Mouse (Mus musculus): ENCODE results near the gene Ptpn14. TPM values are rescaled to one million over a fixed set of nuclear protein-coding genes. Genes with fewer than 3 reads are reported as not detected.
A peak's percentile ranks its signal among the peaks of the same experiment; 100 is the strongest.

Ptpn14 gene
- polyA plus RNA-seq, 1 experiment from 2014 or later, result 1.3 TPM

DNA sequence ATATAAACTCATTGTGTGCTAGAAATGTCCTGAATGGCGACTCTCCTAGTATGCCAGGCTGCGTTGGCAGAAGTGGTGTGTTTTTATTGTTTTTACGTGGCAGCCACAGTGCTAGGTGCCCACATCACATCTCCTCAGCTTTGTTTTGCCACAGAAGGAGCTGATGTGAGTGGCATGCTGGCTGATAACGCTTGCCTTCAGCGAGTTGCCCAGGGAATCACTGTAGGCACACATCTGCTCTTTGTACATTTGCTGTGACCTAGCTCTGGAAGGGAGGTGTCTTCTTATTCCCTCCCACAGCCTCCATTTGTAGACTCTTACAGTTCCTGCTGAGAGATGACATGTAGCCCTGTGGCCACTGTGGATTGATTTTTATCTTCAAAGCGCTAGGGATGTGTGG lies 24.2 kb downstream of the Ptpn14 start:
- ATAC-seq, result no peak
- WGBS, result 86% methylated on average over 6 of the region's 6 CpGs
- H3K4me3 ChIP-seq, result no peak overlapping the region

DNA sequence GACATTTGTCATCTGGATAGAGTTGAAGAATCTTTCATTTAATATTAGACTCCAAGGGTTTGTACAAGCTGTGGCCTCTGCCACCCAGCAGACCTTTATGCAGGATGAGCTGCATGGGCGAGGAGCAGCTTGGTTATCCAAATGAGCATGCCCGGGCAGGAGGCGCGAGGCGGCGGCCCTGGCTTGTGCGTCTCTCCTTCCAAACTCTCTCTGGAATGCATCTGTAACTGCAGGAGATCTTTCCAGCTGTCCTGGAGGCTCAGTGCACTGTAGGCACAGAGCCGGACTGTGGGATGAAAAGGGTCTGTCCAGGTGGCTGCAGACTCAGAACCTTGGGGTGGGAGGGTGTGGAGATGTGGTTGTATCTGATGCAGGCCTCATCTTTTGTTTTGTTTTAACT lies 27.0 kb downstream of the Ptpn14 start:
- 0 out of 2 replicates have a peak, but pooled peaks cover 4% of the 10 kb centered on the region for H3K27me3 ChIP-seq
- 56% methylated on average over 8 of the region's 8 CpGs for WGBS

More for the DNA sequence above, 24.2 kb downstream of the Ptpn14 start:
- Histone ChIP-seq H3K9me3 (replicated peaks) (no peaks in the 10 kb centered on the region), H3K27ac (no peak overlapping the region), H3K4me1 (peaks cover 11% of the 10 kb centered on the region), H3K36me3 (ENCODE audit: poor library complexity, severe bottlenecking) (no peaks in the 10 kb centered on the region), H3K27me3 (0 out of 2 replicates have a peak, but pooled peaks cover 2% of the 10 kb centered on the region), H3K4me2 (no peak overlapping the region), H3K9ac (no peak overlapping the region)

GRCm38 (mm10) chr1:189756306-189757053 lies 28.4 kb downstream of the Ptpn14 start:
- H3K27ac ChIP-seq, result no peak overlapping the region
- peaks cover 14% of the 10 kb centered on the region for H3K4me1 ChIP-seq
- WGBS, result 41% methylated on average over 19 of the region's 19 CpGs
- H3K4me2 ChIP-seq, result no peak overlapping the region
- no peaks in the 10 kb centered on the region for H3K36me3 ChIP-seq (ENCODE audit: poor library complexity, severe bottlenecking)
- H3K9ac ChIP-seq, result no peak overlapping the region
- no peaks in the 10 kb centered on the region for H3K9me3 ChIP-seq (replicated peaks)
- 0 out of 2 replicates have a peak, but pooled peaks have one; percentile 45 for ATAC-seq
- no peak overlapping the region for H3K4me3 ChIP-seq
- 0 out of 2 replicates have a peak, but pooled peaks cover 4% of the 10 kb centered on the region for H3K27me3 ChIP-seq

More for the DNA sequence above, 27.0 kb downstream of the Ptpn14 start:
- Histone ChIP-seq H3K36me3 (ENCODE audit: poor library complexity, severe bottlenecking) (no peaks in the 10 kb centered on the region), H3K9me3 (replicated peaks) (no peaks in the 10 kb centered on the region), H3K4me1 (peaks cover 14% of the 10 kb centered on the region), H3K9ac (no peak overlapping the region), H3K27ac (no peak overlapping the region), H3K4me2 (no peak overlapping the region), H3K4me3 (no peak overlapping the region)
- ATAC-seq, result no peak

DNA sequence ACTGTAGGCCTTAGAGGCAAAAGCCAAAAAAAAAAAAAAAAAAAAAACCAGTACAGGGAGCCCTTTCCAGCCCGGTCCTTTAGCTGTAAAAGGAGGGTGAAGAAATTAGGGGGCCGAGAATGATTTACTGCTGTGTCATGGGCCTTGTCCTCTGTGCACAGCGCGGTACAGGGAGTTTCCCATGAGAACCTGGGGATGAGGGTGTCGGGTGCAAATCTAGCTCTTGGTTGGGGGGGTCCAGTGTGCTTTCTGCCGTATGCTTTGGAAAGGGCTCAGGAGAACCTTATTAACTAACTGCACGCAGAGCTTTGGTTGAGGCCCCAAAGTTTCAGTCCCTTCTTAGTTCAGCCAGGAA lies 29.0 kb downstream of the Ptpn14 start:
- Histone ChIP-seq H3K27me3 (0 out of 2 replicates have a peak, but pooled peaks cover 4% of the 10 kb centered on the region), H3K36me3 (ENCODE audit: poor library complexity, severe bottlenecking) (no peaks in the 10 kb centered on the region), H3K9me3 (replicated peaks) (no peaks in the 10 kb centered on the region), H3K9ac (no peak overlapping the region), H3K27ac (no peak overlapping the region), H3K4me3 (no peak overlapping the region), H3K4me1 (peaks cover 14% of the 10 kb centered on the region), H3K4me2 (no peak overlapping the region)
- no peak for ATAC-seq
- WGBS, result 79% methylated on average over 7 of the region's 7 CpGs

DNA sequence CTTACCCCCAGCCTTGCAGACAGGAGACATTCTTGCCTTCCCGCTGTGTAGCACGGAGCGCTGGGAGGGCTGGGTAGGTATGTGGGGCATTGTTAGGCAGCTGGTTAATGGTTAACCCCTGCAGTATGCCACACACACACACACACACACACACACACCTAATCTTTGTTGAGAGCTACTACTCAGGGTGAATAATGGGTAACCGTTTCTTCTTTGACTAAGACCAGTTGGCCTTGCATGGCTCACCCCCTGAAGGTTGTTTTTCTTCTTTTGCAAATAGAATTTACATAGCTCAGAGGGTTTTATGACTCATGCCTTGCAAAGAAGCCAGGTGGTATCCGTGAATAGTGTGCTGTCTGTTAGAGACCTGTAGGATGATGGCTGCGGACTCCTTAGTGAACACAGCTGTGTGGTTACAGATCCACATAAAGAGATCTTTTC lies 33.5 kb downstream of the Ptpn14 start:
- Histone ChIP-seq H3K27me3 (0 out of 2 replicates have a peak, but pooled peaks cover 8% of the 10 kb centered on the region), H3K9me3 (replicated peaks) (no peaks in the 10 kb centered on the region), H3K4me3 (no peak overlapping the region), H3K36me3 (ENCODE audit: poor library complexity, severe bottlenecking) (no peaks in the 10 kb centered on the region), H3K4me2 (no peak overlapping the region), H3K27ac (no peak overlapping the region), H3K4me1 (peaks cover 9% of the 10 kb centered on the region; the same call in 1 of the 2 replicates), H3K9ac (no peak overlapping the region)
- WGBS, result 15% methylated on average over 6 of the region's 6 CpGs
- ATAC-seq, result no peak

DNA sequence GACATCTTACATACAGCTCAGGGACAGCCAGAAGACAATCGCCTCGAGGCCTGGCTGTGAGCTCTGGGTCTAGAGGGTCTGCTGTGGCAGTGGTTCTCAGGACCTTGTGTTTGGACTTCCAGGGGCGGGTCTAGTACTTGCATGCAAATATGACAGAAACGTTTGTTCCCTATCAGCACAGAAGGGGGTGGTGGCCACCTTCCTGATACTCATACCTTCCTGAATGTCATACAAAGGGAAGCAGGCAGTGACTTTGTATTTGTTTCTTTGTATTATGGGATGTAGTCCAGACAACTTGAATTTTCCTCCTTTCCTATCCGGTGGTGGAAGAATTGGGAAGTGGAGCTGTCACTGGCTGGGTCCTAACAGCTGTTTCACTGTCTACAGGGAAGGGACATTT lies 36.2 kb downstream of the Ptpn14 start:
- Histone ChIP-seq H3K9me3 (replicated peaks) (no peaks in the 10 kb centered on the region), H3K4me3 (no peak overlapping the region), H3K27me3 (peaks cover 12% of the 10 kb centered on the region), H3K4me1 (no peaks in the 10 kb centered on the region), H3K4me2 (no peak overlapping the region), H3K36me3 (ENCODE audit: poor library complexity, severe bottlenecking) (no peaks in the 10 kb centered on the region), H3K27ac (no peak overlapping the region), H3K9ac (no peak overlapping the region)
- 85% methylated on average over 5 of the region's 5 CpGs for WGBS
- ATAC-seq, result no peak

- Histone ChIP-seq H3K4me2 (no peak overlapping the region), H3K4me1 (no peaks in the 10 kb centered on the region), H3K4me3 (no peak overlapping the region), H3K9me3 (replicated peaks) (no peaks in the 10 kb centered on the region), H3K36me3 (ENCODE audit: poor library complexity, severe bottlenecking) (no peaks in the 10 kb centered on the region), H3K27me3 (peaks cover 15% of the 10 kb centered on the region), H3K9ac (no peak overlapping the region), H3K27ac (no peak overlapping the region)
- no peak for ATAC-seq
- 57% methylated on average over 10 of the region's 10 CpGs for WGBS
Measured at GRCm38 (mm10) chr1:189767164-189767563, 39.1 kb downstream of the Ptpn14 start.

DNA sequence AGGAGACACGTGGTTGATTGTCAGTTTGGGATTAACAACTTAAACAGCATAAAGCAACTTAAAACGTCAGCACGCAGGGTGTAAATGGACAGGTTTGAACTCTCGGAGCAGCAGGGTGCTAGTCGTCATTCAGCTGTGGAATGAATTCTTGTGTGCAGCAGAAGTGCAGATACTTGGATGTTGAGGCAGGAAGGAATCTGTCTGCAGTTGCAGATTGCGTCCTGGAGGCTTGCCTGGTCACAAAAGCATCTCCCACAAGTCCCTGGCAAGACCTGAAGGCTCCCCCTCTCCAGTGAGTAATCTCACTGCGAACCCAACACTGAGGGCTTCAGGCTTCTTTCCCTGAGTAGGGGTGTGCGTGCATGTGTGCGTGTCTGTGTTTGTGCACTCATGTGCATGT lies 39.8 kb downstream of the Ptpn14 start:
- Histone ChIP-seq H3K27ac (no peak overlapping the region), H3K9ac (no peak overlapping the region), H3K9me3 (replicated peaks) (no peaks in the 10 kb centered on the region), H3K27me3 (peaks cover 15% of the 10 kb centered on the region), H3K4me3 (no peak overlapping the region), H3K4me2 (no peak overlapping the region), H3K36me3 (ENCODE audit: poor library complexity, severe bottlenecking) (no peaks in the 10 kb centered on the region), H3K4me1 (no peaks in the 10 kb centered on the region)
- WGBS, result 56% methylated on average over 9 of the region's 9 CpGs
- ATAC-seq, result no peak

- Histone ChIP-seq H3K4me1 (no peaks in the 10 kb centered on the region), H3K27ac (no peak overlapping the region), H3K4me2 (no peak overlapping the region), H3K4me3 (no peak overlapping the region), H3K36me3 (ENCODE audit: poor library complexity, severe bottlenecking) (no peaks in the 10 kb centered on the region), H3K9ac (no peak overlapping the region), H3K27me3 (peaks cover 15% of the 10 kb centered on the region), H3K9me3 (replicated peaks) (no peaks in the 10 kb centered on the region)
- 84% methylated on average over 3 of the region's 3 CpGs for WGBS
- ATAC-seq, result no peak
Measured at GRCm38 (mm10) chr1:189770516-189770915, 42.4 kb downstream of the Ptpn14 start.

DNA sequence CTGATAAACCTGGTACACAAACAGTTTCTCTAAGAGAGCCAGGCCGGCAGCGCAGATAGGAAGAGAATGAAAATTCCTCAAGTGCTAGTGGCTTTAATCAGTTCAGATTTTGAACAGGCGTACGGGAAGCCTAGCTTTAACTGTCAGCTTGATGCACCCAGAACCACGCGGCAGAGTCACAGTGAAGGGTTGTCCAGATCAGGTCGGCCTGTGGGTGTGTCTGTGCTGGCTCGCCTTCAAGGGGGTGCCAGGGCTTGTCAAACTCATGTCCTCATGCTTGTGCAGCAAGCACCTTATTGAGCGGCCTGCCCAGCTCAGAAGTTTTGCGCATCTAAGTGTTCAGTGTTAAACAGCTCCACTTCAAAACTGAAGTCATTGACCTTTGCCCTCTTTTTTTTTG lies 44.6 kb downstream of the Ptpn14 start:
- no peak overlapping the region for H3K4me2 ChIP-seq
- H3K4me1 ChIP-seq, result no peaks in the 10 kb centered on the region
- WGBS, result 92% methylated on average over 10 of the region's 10 CpGs
- H3K27me3 ChIP-seq, result peaks cover 22% of the 10 kb centered on the region
- ATAC-seq, result no peak
- no peaks in the 10 kb centered on the region for H3K36me3 ChIP-seq (ENCODE audit: poor library complexity, severe bottlenecking)
- H3K9ac ChIP-seq, result no peak overlapping the region
- H3K27ac ChIP-seq, result no peak overlapping the region
- no peak overlapping the region for H3K4me3 ChIP-seq
- H3K9me3 ChIP-seq (replicated peaks), result no peaks in the 10 kb centered on the region

GRCm38 (mm10) chr1:189774778-189775177 lies 46.7 kb downstream of the Ptpn14 start:
- Histone ChIP-seq H3K27ac (no peak overlapping the region), H3K4me1 (no peaks in the 10 kb centered on the region), H3K36me3 (ENCODE audit: poor library complexity, severe bottlenecking) (no peaks in the 10 kb centered on the region), H3K9ac (no peak overlapping the region), H3K4me3 (no peak overlapping the region), H3K27me3 (peaks cover 30% of the 10 kb centered on the region), H3K4me2 (no peak overlapping the region), H3K9me3 (replicated peaks) (no peaks in the 10 kb centered on the region)
- no peak for ATAC-seq
- WGBS, result 90% methylated on average over 1 of the region's 1 CpGs

GRCm38 (mm10) chr1:189777207-189777606 lies 49.1 kb downstream of the Ptpn14 start:
- Histone ChIP-seq H3K4me1 (no peaks in the 10 kb centered on the region), H3K27ac (no peak overlapping the region), H3K36me3 (ENCODE audit: poor library complexity, severe bottlenecking) (no peaks in the 10 kb centered on the region), H3K4me3 (no peak overlapping the region), H3K4me2 (no peak overlapping the region), H3K9ac (no peak overlapping the region), H3K9me3 (replicated peaks) (no peaks in the 10 kb centered on the region), H3K27me3 (peaks cover 49% of the 10 kb centered on the region)
- WGBS, result 87% methylated on average over 6 of the region's 6 CpGs
- ATAC-seq, result no peak

GRCm38 (mm10) chr1:189778343-189778742 lies 50.3 kb downstream of the Ptpn14 start:
- peaks cover 60% of the 10 kb centered on the region for H3K27me3 ChIP-seq

More at GRCm38 (mm10) chr1:189778343-189778742, 50.3 kb downstream of the Ptpn14 start:
- no peak overlapping the region for H3K9ac ChIP-seq
- H3K4me3 ChIP-seq, result no peak overlapping the region
- no peak for ATAC-seq
- no peaks in the 10 kb centered on the region for H3K9me3 ChIP-seq (replicated peaks)
- WGBS, result 54% methylated on average over 5 of the region's 5 CpGs
- H3K36me3 ChIP-seq (ENCODE audit: poor library complexity, severe bottlenecking), result no peaks in the 10 kb centered on the region
- no peak overlapping the region for H3K4me2 ChIP-seq
- no peak overlapping the region for H3K27ac ChIP-seq
- no peaks in the 10 kb centered on the region for H3K4me1 ChIP-seq

Data from forebrain, embryonic 13.5 days (tissue).